Mouse (Mus musculus) common myeloid progenitor, adult 5-6 weeks (primary cell): ENCODE measurements around the gene Sdhb. TPM values are rescaled to one million over a fixed set of nuclear protein-coding genes. Genes with fewer than 3 reads are reported as not detected.

Experiments used
- ATAC-seq: replicated peaks from 2 replicates; pipeline ENCODE4 v1.8.0; 2016; ENCODE audit warnings: low read depth, mild to moderate bottlenecking, moderate TSS enrichment, inconsistent platforms; ENCODE audit not compliant: poor library complexity, severe bottlenecking
- total RNA-seq: library from RNA; stranded (forward); fragments of 200-1000, 187-1606 nt; gene quantifications from 2 replicates; pipeline ENCODE4 v1.2.3, GENCODE M21; 2017

Gene Sdhb
- total RNA-seq, 1 experiment from 2014 or later = 115 TPM

GRCm38 (mm10) chr4:140971691-140972090 is 10.7 kb downstream of the Sdhb start:
- ATAC-seq = no peak

GRCm38 (mm10) chr4:140974408-140974807 is 13.4 kb downstream of the Sdhb start:
- ATAC-seq = no peak

DNA sequence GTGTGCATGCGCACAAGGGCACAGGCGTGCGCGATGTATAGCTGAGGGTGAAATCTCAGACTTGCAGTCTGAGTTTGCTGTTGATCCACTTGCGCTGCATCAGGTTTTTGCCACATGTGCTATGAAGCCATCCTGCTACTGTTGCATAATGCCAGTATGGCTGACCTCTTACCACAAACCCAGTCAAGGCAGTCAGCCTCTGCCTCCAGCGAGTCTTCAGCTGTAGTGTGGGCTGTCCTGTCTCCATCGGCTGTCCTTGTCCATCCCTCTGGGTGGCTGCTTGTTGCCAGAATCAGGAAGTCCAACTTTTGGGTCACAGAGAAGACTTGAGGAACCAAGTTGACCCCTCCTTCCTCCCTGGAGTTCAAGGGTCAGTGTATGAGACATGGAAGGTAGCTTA is 14.4 kb downstream of the Sdhb start:
- peak; percentile 66 for ATAC-seq

DNA sequence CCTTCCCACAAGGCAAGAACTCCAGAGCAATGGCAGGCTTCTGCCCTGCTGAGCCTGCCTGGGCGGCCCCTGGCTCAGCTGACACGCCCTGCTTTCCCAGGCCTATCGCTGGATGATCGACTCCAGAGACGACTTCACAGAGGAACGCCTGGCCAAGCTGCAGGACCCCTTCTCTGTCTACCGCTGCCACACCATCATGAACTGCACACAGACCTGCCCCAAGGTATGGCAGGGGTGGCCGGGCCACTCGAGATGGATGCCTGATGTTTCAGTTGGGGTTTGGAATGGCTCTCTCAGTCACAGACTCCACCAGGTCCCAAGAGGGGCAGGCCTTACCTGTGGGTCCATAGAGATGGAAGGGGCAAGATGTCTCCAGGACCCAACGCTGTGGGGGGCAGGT is 16.3 kb downstream of the Sdhb start:
- ATAC-seq = no peak

DNA sequence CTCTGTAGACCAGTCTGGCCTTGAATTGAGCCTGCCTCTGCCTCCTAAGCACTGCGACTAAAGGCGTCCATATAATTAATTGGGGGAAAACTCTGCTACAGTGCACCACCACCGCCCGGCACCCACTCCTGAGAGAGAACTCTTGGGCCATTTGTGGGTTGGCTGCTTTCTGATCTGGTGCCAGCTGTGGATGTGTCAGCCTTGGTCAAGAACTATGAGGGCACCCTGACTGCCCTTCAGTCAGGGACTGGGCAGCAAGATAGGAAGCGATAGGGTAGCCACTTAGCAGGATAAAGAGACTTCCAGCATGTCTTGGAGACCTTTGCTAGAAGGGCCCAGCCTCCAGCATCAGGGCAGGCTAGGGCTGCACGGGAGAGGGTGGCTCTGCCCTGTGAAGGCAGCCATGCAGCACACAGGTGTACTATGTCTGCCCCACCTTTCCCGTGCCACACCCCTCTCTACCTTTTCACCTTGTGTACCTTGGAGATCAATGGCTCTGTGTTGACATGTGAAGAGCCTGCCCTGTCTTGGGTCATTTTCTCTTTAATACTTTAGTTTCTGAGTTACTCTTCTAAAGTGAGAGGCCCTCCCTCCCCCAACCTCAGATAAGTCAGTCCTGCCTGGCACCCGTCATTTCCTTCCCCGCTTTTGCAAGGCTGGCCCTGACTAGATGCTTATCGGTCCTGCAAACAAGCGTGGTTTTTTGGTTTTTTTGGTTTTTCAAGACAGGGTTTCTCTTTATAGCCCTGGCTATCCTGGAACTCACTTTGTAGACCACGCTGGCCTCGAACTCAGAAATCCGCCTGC is 17.1 kb downstream of the Sdhb start:
- peak; percentile 55 for ATAC-seq

- ATAC-seq = no peak
These were observed 20.6 kb downstream of the Sdhb start for GRCm38 (mm10) chr4:140981605-140982004.

DNA sequence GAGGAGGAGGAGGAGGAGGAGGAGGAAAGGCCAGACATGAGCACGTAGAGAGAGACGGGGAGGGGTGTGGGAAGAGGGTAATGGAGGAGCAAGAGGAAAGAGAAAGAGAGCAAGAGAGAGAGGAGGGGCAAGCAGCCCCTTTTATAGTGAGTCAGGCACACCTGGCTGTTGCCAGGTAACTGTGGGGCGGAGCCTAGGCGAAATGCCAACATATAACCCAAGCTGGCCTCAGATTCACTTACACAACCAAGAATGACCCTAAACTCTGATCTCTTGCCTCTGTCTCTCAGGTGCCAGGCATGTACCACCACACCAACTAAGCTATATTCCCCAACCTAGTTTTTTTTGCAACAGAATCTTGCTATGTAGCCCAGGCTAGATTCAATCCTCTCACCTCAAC is 21.8 kb downstream of the Sdhb start:
- ATAC-seq = no peak

- peak; percentile 90 for ATAC-seq
These were observed 22.4 kb downstream of the Sdhb start for GRCm38 (mm10) chr4:140983442-140983841.

- no peak for ATAC-seq
These were observed 23.5 kb downstream of the Sdhb start for GRCm38 (mm10) chr4:140984544-140984943.

DNA sequence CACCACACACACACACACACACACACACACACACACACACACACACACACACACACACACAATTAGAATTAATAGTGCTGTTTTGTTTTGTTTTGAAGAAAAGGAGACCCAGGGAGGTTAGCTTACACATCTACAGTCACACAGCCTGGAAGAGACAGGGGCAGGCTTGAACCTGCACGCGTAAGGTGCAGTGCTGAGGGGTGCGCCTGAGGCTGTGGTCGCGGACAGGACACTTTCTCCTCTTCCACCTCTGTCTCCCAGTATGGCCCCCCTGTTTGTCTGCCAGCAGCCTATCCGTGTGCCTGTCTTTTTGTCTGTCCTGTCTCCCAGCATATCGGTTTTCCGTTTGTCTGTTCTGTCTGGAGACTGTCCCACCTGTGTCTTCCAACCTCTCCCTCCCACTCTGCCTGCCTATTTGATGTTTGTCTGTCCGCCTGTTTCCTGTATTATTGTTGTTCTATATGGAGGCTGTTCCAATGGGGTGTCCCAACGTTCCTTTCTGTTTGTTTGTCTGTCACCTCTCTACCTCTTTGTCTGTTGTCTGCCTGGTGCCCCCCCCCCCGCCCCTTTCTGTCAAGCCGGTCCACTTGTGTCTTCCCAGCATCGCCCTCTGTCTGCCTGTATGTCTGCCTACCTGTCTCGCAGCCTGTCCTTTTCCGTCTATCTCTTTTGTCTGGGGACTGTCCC is 25.2 kb downstream of the Sdhb start:
- no peak for ATAC-seq

- peak; percentile 23; the same call in 1 of the 2 replicates for ATAC-seq
These were observed 25.9 kb downstream of the Sdhb start, which contains the start of gene Atp13a2 for GRCm38 (mm10) chr4:140986711-140987395. TSS of gene Atp13a2 (plus strand) at chr4:140986873.

GRCm38 (mm10) chr4:140987476-140987875 is 26.5 kb downstream of the Sdhb start:
- ATAC-seq = peak; percentile 40

- ATAC-seq = peak; percentile 37
These were observed 27.8 kb downstream of the Sdhb start for GRCm38 (mm10) chr4:140988706-140989290.

DNA sequence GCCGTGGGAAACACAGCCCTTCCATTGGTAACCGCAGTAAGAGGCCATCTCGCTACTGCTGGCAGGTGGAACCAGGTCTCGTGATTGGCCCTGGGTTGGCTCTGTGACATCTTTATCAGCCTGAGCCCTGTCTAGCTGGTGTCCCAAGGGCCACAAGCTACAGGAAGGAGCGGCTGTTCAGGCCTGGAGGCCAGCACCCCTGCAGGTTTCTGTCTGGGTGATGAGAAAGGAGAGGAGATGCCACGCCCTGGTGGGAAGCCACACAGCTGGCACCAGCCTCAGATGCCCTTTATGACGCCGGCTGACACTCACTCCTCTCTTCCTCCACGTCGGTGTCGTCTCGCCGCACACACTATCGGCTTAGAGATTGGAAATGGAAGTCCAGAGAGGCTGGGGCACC is 28.4 kb downstream of the Sdhb start:
- ATAC-seq = peak; percentile 17; the same call in 1 of the 2 replicates

DNA sequence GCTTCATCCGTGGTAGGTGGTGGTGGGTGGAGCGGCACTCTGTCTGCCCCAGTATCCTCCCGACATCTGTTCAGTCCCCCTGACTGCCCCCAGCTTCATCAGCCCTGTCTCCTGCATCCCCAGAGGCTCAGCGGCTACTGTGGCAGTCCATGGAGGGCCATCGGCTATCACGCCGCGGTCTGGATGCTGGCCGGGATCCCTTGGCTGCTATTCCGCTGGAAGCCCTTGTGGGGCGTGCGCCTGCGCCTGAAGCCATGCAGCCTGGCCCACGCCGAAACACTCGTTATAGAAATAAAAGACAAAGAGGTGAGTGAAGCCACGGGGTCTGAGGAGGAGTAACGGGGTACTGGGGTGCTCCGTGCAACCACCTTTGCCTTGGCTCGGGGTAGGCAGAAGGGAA is 31.2 kb downstream of the Sdhb start:
- no peak for ATAC-seq

- ATAC-seq = no peak
These were observed 32.8 kb downstream of the Sdhb start for GRCm38 (mm10) chr4:140993846-140994245.

DNA sequence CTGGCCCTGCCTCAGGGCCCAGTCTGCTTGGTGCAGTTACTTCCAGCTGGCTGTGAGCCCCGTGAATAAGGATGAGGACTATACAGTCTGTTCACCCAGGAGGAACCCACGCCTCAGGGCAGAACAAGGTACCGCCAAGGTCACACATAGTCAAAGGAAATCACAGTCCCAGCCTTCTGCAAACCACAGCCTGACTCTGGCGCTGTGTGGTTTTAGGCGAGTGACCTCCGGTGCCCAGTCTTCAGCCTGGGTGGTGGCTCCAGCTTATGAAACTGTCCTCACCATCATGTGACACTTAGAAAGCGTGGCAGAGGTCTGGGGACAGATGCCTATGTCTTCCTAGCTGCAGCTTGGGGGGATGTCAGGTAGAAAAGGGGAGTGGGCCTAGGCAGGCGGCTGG is 34.8 kb downstream of the Sdhb start:
- ATAC-seq = 0 out of 2 replicates have a peak, but pooled peaks have one; percentile 16

GRCm38 (mm10) chr4:140996812-140997211 is 35.8 kb downstream of the Sdhb start:
- no peak for ATAC-seq

DNA sequence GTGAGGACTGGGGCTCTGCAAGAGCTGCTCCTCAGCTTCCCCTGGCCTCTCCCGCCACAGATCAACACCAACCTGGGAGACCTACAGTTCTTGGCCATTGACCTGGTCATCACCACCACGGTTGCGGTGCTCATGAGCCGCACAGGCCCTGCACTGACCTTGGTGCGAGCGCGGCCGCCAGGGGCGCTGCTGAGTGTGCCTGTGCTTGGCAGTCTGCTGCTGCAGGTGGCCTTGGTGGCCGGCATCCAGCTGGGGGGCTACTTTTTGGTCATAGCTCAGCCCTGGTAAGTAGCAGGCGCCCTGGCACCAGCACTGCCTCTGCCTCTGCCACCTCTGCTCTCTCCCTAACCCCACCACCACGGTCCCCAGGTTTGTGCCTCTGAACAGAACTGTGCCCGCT is 45.0 kb downstream of the Sdhb start:
- no peak for ATAC-seq

DNA sequence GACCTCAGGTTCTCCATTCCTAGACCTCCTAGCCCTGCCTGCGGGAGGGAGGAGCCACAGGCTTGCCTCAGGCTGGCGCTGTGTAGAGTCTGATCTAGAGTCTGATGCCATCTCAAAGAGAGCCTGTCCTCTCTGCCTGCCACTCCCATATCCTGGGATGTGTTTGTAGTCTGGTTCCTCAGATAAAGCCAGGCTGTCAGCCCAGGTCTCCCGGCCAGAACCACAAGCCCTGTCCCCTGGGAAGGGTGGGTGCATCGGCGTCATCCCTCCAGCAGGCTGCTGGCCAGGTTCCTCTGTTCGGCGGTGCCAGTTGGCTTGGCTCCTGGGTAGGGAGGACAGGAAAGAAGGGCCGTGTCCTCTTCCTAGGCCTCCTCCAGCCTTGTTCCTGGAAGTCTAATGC is 47.0 kb downstream of the Sdhb start:
- peak; percentile 82 for ATAC-seq
